Mouse (Mus musculus) hindbrain, embryonic 15.5 days (tissue): ENCODE results near the gene Six3. TPM values are rescaled to one million over a fixed set of nuclear protein-coding genes. Genes with fewer than 3 reads are reported as not detected.

Source experiments
- ATAC-seq: fragments of 200-750 bp; cut with Nextera tagmentation; 2 replicates; pipeline ENCODE4 v1.8.0; 2017; ENCODE audit warnings: low read depth, moderate number of reproducible peaks, moderate TSS enrichment; ENCODE audit not compliant: low FRiP score
- H3K27ac ChIP-seq: fragments of 300-500 bp; sonication (generic); replicated peaks from 2 replicates; pipeline ENCODE4 v1.5.1; 2015; ENCODE audit warnings: mild to moderate bottlenecking, inconsistent platforms
- H3K27me3 ChIP-seq: fragments of 300-500 bp; sonication (generic); 2 replicates; pipeline ENCODE4 v1.6.1; 2015; ENCODE audit warnings: control low read depth, inconsistent platforms
- H3K36me3 ChIP-seq: fragments of 300-500 bp; sonication (generic); 2 replicates; pipeline ENCODE4 v1.6.1; 2015; ENCODE audit warnings: control low read depth, inconsistent platforms
- H3K4me1 ChIP-seq: fragments of 300-500 bp; sonication (generic); replicated peaks from 2 replicates; pipeline ENCODE4 v1.6.1; 2015; ENCODE audit warnings: control low read depth, inconsistent platforms
- H3K4me2 ChIP-seq: fragments of 300-500 bp; sonication (generic); 2 replicates; pipeline ENCODE4 v1.6.1; 2015; ENCODE audit warnings: moderate library complexity, mild to moderate bottlenecking, inconsistent platforms
- H3K4me3 ChIP-seq: fragments of 300-500 bp; sonication (generic); 2 replicates; pipeline ENCODE4 v1.5.1; 2015; ENCODE audit warnings: mild to moderate bottlenecking, inconsistent platforms
- H3K9ac ChIP-seq: fragments of 300-500 bp; sonication (generic); 2 replicates; pipeline ENCODE4 v1.6.1; 2015; ENCODE audit warnings: inconsistent platforms
- H3K9me3 ChIP-seq: fragments of 300-500 bp; sonication (generic); 2 replicates; pipeline ENCODE4 v1.6.1; 2016; ENCODE audit warnings: control low read depth, inconsistent platforms
- WGBS: fragments of 180-500 bp; shearing (Covaris S2); methylation state at CpG from one replicate; pipeline ENCODE4 v1.1.7; 2015; 5-methylcytosine and 5-hydroxymethylcytosine counted together
- polyA plus RNA-seq: library from polyadenylated mRNA; unstranded; fragments of >200 nt; fragmentation: Nextera tagmentation; extraction: Ambion mirVana; gene quantifications from 2 replicates; pipeline ENCODE4 v1.2.1, GENCODE M21; 2015

Six3 gene
- polyA plus RNA-seq, 1 experiment from 2014 or later, result 1.2 TPM

- 4% methylated on average over 12 of the region's 12 CpGs for WGBS
- Histone ChIP-seq H3K27ac (no peak overlapping the region), H3K36me3 (no peaks in the 10 kb centered on the region), H3K4me3 (no peak overlapping the region), H3K9ac (no peak overlapping the region), H3K9me3 (no peaks in the 10 kb centered on the region), H3K4me1 (peaks cover 19% of the 10 kb centered on the region), H3K27me3 (peaks cover 86% of the 10 kb centered on the region), H3K4me2 (no peak overlapping the region)
- ATAC-seq, result no peak
Measured at GRCm38 (mm10) chr17:85622493-85623157, 9.2 kb downstream of the Six3 start.

- H3K4me2 ChIP-seq, result 0 out of 2 replicates have a peak overlapping the region, but pooled peaks have one; percentile 10
- WGBS, result under 1% methylated on average over 51 of the region's 52 CpGs
- H3K27me3 ChIP-seq, result peaks cover 86% of the 10 kb centered on the region
- peaks cover 14% of the 10 kb centered on the region for H3K4me1 ChIP-seq
- no peak overlapping the region for H3K4me3 ChIP-seq
- H3K36me3 ChIP-seq, result no peaks in the 10 kb centered on the region
- no peak overlapping the region for H3K9ac ChIP-seq
- H3K9me3 ChIP-seq, result no peaks in the 10 kb centered on the region
- H3K27ac ChIP-seq, result no peak overlapping the region
- ATAC-seq, result no peak
Measured at GRCm38 (mm10) chr17:85623161-85624050, 10.0 kb downstream of the Six3 start.

GRCm38 (mm10) chr17:85624051-85624420, 10.6 kb downstream of the Six3 start:
- ATAC-seq, result no peak
- Histone ChIP-seq H3K4me2 (no peak overlapping the region), H3K4me1 (peaks cover 14% of the 10 kb centered on the region), H3K9me3 (no peaks in the 10 kb centered on the region), H3K27me3 (peaks cover 86% of the 10 kb centered on the region), H3K27ac (no peak overlapping the region), H3K9ac (no peak overlapping the region), H3K4me3 (no peak overlapping the region), H3K36me3 (no peaks in the 10 kb centered on the region)
- WGBS, result 2% methylated on average over 13 of the region's 13 CpGs

- no peak overlapping the region for H3K27ac ChIP-seq
- H3K9ac ChIP-seq, result no peak overlapping the region
- H3K4me1 ChIP-seq, result peaks cover 14% of the 10 kb centered on the region
- peaks cover 86% of the 10 kb centered on the region for H3K27me3 ChIP-seq
- WGBS, result 2% methylated on average over 26 of the region's 26 CpGs
- no peaks in the 10 kb centered on the region for H3K9me3 ChIP-seq
- no peaks in the 10 kb centered on the region for H3K36me3 ChIP-seq
- no peak overlapping the region for H3K4me2 ChIP-seq
- ATAC-seq, result no peak
- H3K4me3 ChIP-seq, result no peak overlapping the region
Measured at GRCm38 (mm10) chr17:85624981-85625940, 11.9 kb downstream of the Six3 start.

- Histone ChIP-seq H3K9me3 (no peaks in the 10 kb centered on the region), H3K9ac (no peak overlapping the region), H3K27ac (no peak overlapping the region), H3K36me3 (no peaks in the 10 kb centered on the region), H3K4me1 (peaks cover 6% of the 10 kb centered on the region), H3K27me3 (peaks cover 87% of the 10 kb centered on the region), H3K4me3 (no peak overlapping the region), H3K4me2 (no peak overlapping the region)
- 2% methylated on average over 14 of the region's 14 CpGs for WGBS
- ATAC-seq, result no peak
Measured at GRCm38 (mm10) chr17:85626091-85626860, 12.9 kb downstream of the Six3 start.

- Histone ChIP-seq H3K9me3 (no peaks in the 10 kb centered on the region), H3K36me3 (no peaks in the 10 kb centered on the region), H3K4me3 (no peak overlapping the region), H3K27me3 (peaks cover 87% of the 10 kb centered on the region), H3K27ac (no peak overlapping the region), H3K4me2 (no peak overlapping the region), H3K4me1 (no peaks in the 10 kb centered on the region), H3K9ac (no peak overlapping the region)
- no peak for ATAC-seq
- 53% methylated on average over 5 of the region's 5 CpGs for WGBS
Measured at GRCm38 (mm10) chr17:85627751-85628150, 14.3 kb downstream of the Six3 start.

GRCm38 (mm10) chr17:85628811-85629210, 15.4 kb downstream of the Six3 start:
- no peak overlapping the region for H3K27ac ChIP-seq
- H3K9ac ChIP-seq, result no peak overlapping the region
- H3K4me1 ChIP-seq, result no peaks in the 10 kb centered on the region
- H3K4me3 ChIP-seq, result no peak overlapping the region
- H3K36me3 ChIP-seq, result no peaks in the 10 kb centered on the region
- H3K9me3 ChIP-seq, result no peaks in the 10 kb centered on the region
- WGBS, result 5% methylated on average over 8 of the region's 8 CpGs
- H3K27me3 ChIP-seq, result peaks cover 83% of the 10 kb centered on the region
- H3K4me2 ChIP-seq, result no peak overlapping the region
- ATAC-seq, result peak; percentile 65; the same call in 1 of the 2 replicates

- H3K4me2 ChIP-seq, result no peak overlapping the region
- H3K9ac ChIP-seq, result no peak overlapping the region
- no peak for ATAC-seq
- H3K4me1 ChIP-seq, result no peaks in the 10 kb centered on the region
- 84% methylated on average over 1 of the region's 1 CpGs for WGBS
- H3K27ac ChIP-seq, result no peak overlapping the region
- H3K9me3 ChIP-seq, result no peaks in the 10 kb centered on the region
- no peak overlapping the region for H3K4me3 ChIP-seq
- H3K36me3 ChIP-seq, result no peaks in the 10 kb centered on the region
- H3K27me3 ChIP-seq, result peaks cover 89% of the 10 kb centered on the region
Measured at GRCm38 (mm10) chr17:85629396-85629795, 16.0 kb downstream of the Six3 start.

- Histone ChIP-seq H3K4me2 (no peak overlapping the region), H3K4me3 (no peak overlapping the region), H3K4me1 (no peaks in the 10 kb centered on the region), H3K9ac (no peak overlapping the region), H3K27ac (no peak overlapping the region), H3K36me3 (no peaks in the 10 kb centered on the region), H3K27me3 (peaks cover 86% of the 10 kb centered on the region), H3K9me3 (no peaks in the 10 kb centered on the region)
- 48% methylated on average over 22 of the region's 22 CpGs for WGBS
- ATAC-seq, result no peak
Measured at GRCm38 (mm10) chr17:85630296-85631050, 17.1 kb downstream of the Six3 start.

GRCm38 (mm10) chr17:85631106-85631505, 17.7 kb downstream of the Six3 start:
- 56% methylated on average over 5 of the region's 5 CpGs for WGBS
- no peak overlapping the region for H3K9ac ChIP-seq

More at GRCm38 (mm10) chr17:85631106-85631505, 17.7 kb downstream of the Six3 start:
- no peak overlapping the region for H3K4me3 ChIP-seq
- no peaks in the 10 kb centered on the region for H3K4me1 ChIP-seq
- no peak overlapping the region for H3K27ac ChIP-seq
- no peaks in the 10 kb centered on the region for H3K36me3 ChIP-seq
- H3K27me3 ChIP-seq, result peaks cover 81% of the 10 kb centered on the region
- no peak for ATAC-seq
- H3K9me3 ChIP-seq, result no peaks in the 10 kb centered on the region
- no peak overlapping the region for H3K4me2 ChIP-seq
